Mouse (Mus musculus): ENCODE data around the gene Nav2.

DNA sequence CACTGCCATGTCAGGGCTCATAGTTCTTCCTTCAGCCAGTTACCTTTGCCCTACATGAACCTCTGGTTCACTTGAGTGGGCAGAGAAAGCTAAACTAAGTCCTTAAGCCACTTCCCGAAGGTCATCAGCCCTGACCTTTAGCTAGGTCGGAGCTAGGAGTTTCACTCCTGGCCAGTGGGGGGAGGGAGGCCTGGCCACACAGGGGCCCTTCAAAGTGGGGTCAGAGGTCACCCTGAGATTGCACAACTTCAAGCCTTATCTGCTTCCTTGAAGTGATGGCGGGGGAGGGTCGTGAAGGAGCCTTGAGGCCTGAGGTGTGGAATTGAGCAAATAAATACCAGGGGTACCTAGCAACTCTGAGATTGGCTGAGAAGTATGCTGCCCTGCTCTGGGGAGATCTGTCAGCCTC lies 389.9 kb downstream of the Nav2 start:
- TF ChIP-seq TAL1 (IDR thresholded peaks at IDR 0.05; ENCODE audit: low read length) (no peak), MXI1 (IDR thresholded peaks at IDR 0.05; ENCODE audit: low read depth, low read length) (no peak)

All from MEL (cell line).